Mouse (Mus musculus): Measurements from ENCODE around the gene Mfsd5. TPM values are rescaled to one million over a fixed set of nuclear protein-coding genes. Genes with fewer than 3 reads are reported as not detected.
A peak's percentile ranks its signal among the peaks of the same experiment; 100 is the strongest.

Mfsd5 gene
- polyA plus RNA-seq, 1 experiment from 2014 or later = 27.4 TPM

DNA sequence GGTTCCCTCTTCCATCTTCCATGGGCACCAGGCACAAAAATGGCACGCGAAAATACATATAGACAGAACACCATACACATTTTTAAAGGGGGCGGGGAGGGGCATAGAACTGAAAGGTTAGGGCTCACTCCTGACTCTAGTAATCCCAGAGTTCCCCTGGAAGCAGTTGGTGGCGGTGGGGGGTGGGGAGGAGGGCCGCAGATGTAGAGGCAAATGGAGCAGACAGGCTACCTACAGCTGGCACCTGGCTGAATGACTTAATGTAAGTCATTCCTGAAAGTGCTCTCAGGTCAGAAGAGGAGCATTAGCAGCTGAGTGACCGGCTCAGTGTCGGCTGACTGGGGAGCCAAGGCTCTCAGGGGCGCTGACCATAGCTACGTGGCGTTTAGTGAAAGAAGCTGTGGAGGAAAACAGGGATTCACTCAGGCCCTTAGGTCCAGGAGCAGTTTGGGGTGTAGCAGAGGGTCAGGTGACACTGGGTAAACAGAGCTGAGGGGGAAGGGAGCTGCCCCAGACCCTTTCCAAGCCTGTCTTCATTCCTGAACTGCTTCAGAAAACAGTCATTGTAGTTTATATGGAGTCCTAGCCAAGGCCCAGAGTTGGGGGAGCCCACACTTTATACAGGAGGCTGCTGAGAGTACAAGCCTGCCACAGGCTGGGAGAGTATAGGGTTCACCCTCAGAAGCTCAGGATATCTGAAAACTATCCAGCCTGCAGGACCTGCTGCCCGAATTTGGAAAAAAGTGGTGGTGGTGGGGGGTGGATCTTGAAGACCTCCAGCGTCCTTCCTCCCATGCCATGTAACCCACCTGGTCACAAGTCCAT lies 36.6 kb upstream of the Mfsd5 start:
- Histone ChIP-seq H3K27me3 (ENCODE audit: insufficient read depth, low read length) (peaks cover 33% of the 10 kb centered on the region), H3K4me2 (ENCODE audit: low read depth, low read length) (peak overlapping the region; percentile 96), H3K36me3 (replicated peaks; ENCODE audit: insufficient read depth, low read length) (no peaks in the 10 kb centered on the region), H3K27ac (ENCODE audit: low read depth) (0 out of 2 replicates have a peak overlapping the region, but pooled peaks have one; percentile 72), H3K9me3 (ENCODE audit: low read length) (no peaks in the 10 kb centered on the region), H3K4me1 (ENCODE audit: insufficient read depth) (peaks cover 27% of the 10 kb centered on the region), H3K9ac (replicated peaks) (0 out of 2 replicates have a peak overlapping the region, but pooled peaks have one; percentile 16), H3K4me3 (ENCODE audit: low read depth, low read length) (no peak overlapping the region; the same call in 1 of the 2 replicates)
- DNase-seq (no peak), ATAC-seq (no peak)
- TF ChIP-seq CTCF (IDR thresholded peaks at IDR 0.05; ENCODE audit: low read depth) = no peak
- TF ChIP-seq EP300 (IDR thresholded peaks at IDR 0.05; ENCODE audit: low read depth) = no peak
- WGBS (ENCODE audit: insufficient replicate concordance) = 55% methylated on average over 12 of the region's 12 CpGs

GRCm38 (mm10) chr15:102243229-102244190 lies 35.7 kb upstream of the Mfsd5 start:
- H3K4me1 ChIP-seq (ENCODE audit: insufficient read depth) = peaks cover 30% of the 10 kb centered on the region
- peak overlapping the region; percentile 16 for H3K9ac ChIP-seq (replicated peaks)
- peak overlapping the region; percentile 35 for H3K4me3 ChIP-seq (ENCODE audit: low read depth, low read length)
- WGBS (ENCODE audit: insufficient replicate concordance) = 12% methylated on average over 22 of the region's 22 CpGs
- H3K9me3 ChIP-seq (ENCODE audit: low read length) = no peaks in the 10 kb centered on the region
- no peaks in the 10 kb centered on the region for H3K36me3 ChIP-seq (replicated peaks; ENCODE audit: insufficient read depth, low read length)
- peak; percentile 23; the same call in 1 of the 2 replicates for TF ChIP-seq EP300 (IDR thresholded peaks at IDR 0.05; ENCODE audit: low read depth)
- TF ChIP-seq CTCF (IDR thresholded peaks at IDR 0.05; ENCODE audit: low read depth) = no peak
- H3K27ac ChIP-seq (ENCODE audit: low read depth) = peak overlapping the region; percentile 72
- peak; percentile 82 for DNase-seq
- H3K27me3 ChIP-seq (ENCODE audit: insufficient read depth, low read length) = peaks cover 40% of the 10 kb centered on the region
- ATAC-seq = peak; percentile 35
- peak overlapping the region; percentile 96 for H3K4me2 ChIP-seq (ENCODE audit: low read depth, low read length)

- 34% methylated on average over 19 of the region's 19 CpGs for WGBS (ENCODE audit: insufficient replicate concordance)
- Histone ChIP-seq H3K9me3 (ENCODE audit: low read length) (no peaks in the 10 kb centered on the region), H3K4me1 (ENCODE audit: insufficient read depth) (peaks cover 34% of the 10 kb centered on the region), H3K27ac (ENCODE audit: low read depth) (peak overlapping the region; percentile 72), H3K27me3 (ENCODE audit: insufficient read depth, low read length) (peaks cover 50% of the 10 kb centered on the region), H3K9ac (replicated peaks) (peak overlapping the region; percentile 16), H3K4me3 (ENCODE audit: low read depth, low read length) (peak overlapping the region; percentile 63), H3K4me2 (ENCODE audit: low read depth, low read length) (peak overlapping the region; percentile 96), H3K36me3 (replicated peaks; ENCODE audit: insufficient read depth, low read length) (no peaks in the 10 kb centered on the region)
- no peak for TF ChIP-seq EP300 (IDR thresholded peaks at IDR 0.05; ENCODE audit: low read depth)
- no peak for TF ChIP-seq CTCF (IDR thresholded peaks at IDR 0.05; ENCODE audit: low read depth)
- no peak for ATAC-seq
- no peak for DNase-seq
Measured at GRCm38 (mm10) chr15:102244306-102245191, 34.7 kb upstream of the Mfsd5 start.

DNA sequence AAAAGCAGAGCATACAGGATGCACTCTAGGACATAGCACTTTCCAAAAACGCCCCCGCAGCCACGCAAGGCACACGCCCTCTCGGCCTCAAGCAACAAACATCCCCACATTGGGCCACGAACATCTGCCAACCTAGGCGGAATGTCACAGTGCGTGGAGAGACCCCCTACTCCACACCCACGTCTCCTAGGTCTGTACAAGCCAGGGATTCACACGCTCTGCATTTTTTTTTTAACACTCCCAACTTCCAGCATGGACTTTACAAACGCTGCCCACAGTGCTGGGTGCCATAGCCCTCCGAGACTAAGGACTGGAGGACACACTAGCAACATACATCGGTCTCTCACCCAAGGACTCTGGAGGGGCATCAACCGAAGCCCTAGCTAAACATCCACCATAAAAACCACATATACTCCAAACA lies 33.8 kb upstream of the Mfsd5 start:
- DNase-seq (no peak), ATAC-seq (no peak)
- peak overlapping the region; percentile 63 for H3K4me3 ChIP-seq (ENCODE audit: low read depth, low read length)
- TF ChIP-seq CTCF (IDR thresholded peaks at IDR 0.05; ENCODE audit: low read depth) = no peak
- TF ChIP-seq EP300 (IDR thresholded peaks at IDR 0.05; ENCODE audit: low read depth) = no peak
- H3K9ac ChIP-seq (replicated peaks) = peak overlapping the region; percentile 53
- peaks cover 55% of the 10 kb centered on the region for H3K27me3 ChIP-seq (ENCODE audit: insufficient read depth, low read length)
- peaks cover 34% of the 10 kb centered on the region for H3K4me1 ChIP-seq (ENCODE audit: insufficient read depth)
- H3K36me3 ChIP-seq (replicated peaks; ENCODE audit: insufficient read depth, low read length) = no peaks in the 10 kb centered on the region
- 16% methylated on average over 14 of the region's 14 CpGs for WGBS (ENCODE audit: insufficient replicate concordance)
- no peaks in the 10 kb centered on the region for H3K9me3 ChIP-seq (ENCODE audit: low read length)
- peak overlapping the region; percentile 88 for H3K27ac ChIP-seq (ENCODE audit: low read depth)
- peak overlapping the region; percentile 96 for H3K4me2 ChIP-seq (ENCODE audit: low read depth, low read length)

- H3K4me3 ChIP-seq (ENCODE audit: low read depth, low read length) = peak overlapping the region; percentile 63
- H3K27me3 ChIP-seq (ENCODE audit: insufficient read depth, low read length) = peaks cover 59% of the 10 kb centered on the region
- peak; percentile 64 for DNase-seq
- no peaks in the 10 kb centered on the region for H3K36me3 ChIP-seq (replicated peaks; ENCODE audit: insufficient read depth, low read length)
- H3K9me3 ChIP-seq (ENCODE audit: low read length) = no peaks in the 10 kb centered on the region
- under 1% methylated on average over 39 of the region's 44 CpGs for WGBS (ENCODE audit: insufficient replicate concordance)
- TF ChIP-seq CTCF (IDR thresholded peaks at IDR 0.05; ENCODE audit: low read depth) = no peak
- TF ChIP-seq EP300 (IDR thresholded peaks at IDR 0.05; ENCODE audit: low read depth) = no peak
- H3K9ac ChIP-seq (replicated peaks) = peak overlapping the region; percentile 53
- peak; percentile 33; the same call in 1 of the 2 replicates for ATAC-seq
- peak overlapping the region; percentile 88 for H3K27ac ChIP-seq (ENCODE audit: low read depth)
- peaks cover 34% of the 10 kb centered on the region for H3K4me1 ChIP-seq (ENCODE audit: insufficient read depth)
- H3K4me2 ChIP-seq (ENCODE audit: low read depth, low read length) = peak overlapping the region; percentile 96
Measured at GRCm38 (mm10) chr15:102245891-102246741, 33.1 kb upstream of the Mfsd5 start.

All from liver, postnatal 0 days (tissue).